Mouse (Mus musculus) spleen, adult 2 months (tissue): ENCODE data around the gene Prkn.

Experiments used
- CTCF ChIP-seq: fragments of 200-500 bp; IDR thresholded peaks from 2 replicates; pipeline ENCODE4 v1.5.1; 2011; ENCODE audit warnings: mild to moderate bottlenecking, inconsistent platforms; ENCODE audit not compliant: insufficient read depth, insufficient read length, insufficient replicate concordance; ENCODE audit errors: extremely low read depth
- POLR2A ChIP-seq: fragments of 200-500 bp; IDR thresholded peaks from 2 replicates; pipeline ENCODE4 v1.6.1; 2011; ENCODE audit warnings: low read depth, low read length, inconsistent platforms

GRCm38 (mm10) chr17:11245040-11245439 lies 404.9 kb downstream of the Prkn start:
- no peak for TF ChIP-seq CTCF
- TF ChIP-seq POLR2A, result no peak
